In the genomic region with DNA sequence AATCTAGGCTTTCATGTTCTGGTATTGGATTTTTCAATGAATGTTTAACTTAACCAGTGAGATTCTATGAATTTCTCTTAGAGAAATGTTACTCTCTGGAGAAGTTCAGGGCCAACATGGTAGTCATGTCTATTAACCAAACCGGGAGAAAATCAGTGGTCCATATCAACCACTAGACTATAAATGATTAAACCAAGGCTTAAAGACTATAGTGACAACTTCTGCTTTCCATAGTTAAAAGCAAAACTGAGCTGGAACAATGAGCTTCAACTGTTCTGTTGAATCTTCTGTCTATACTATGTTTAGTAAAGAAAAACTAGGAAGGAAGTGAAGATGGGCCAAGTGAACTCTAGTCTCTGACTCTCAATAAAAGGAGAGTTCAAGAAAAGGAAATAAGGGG, we compare ENCODE assay signal across 27 mouse cellular contexts. TPM values are rescaled to one million over a fixed set of nuclear protein-coding genes. Genes with fewer than 3 reads are reported as not detected.
A peak's percentile ranks its signal among the peaks of the same experiment; 100 is the strongest.
DNase-seq lines count a peak whose midpoint lies in the region; ATAC-seq and TF ChIP-seq lines count a peak whose summit lies in the region.
"Had no signal": no experiment of that assay in that cellular context is flagged by ENCODE, and none has a peak within 500 bp of the region (broad histone marks: within the 10 kb centered on the region; RNA-seq: fewer than 3 reads in every experiment).

No protein-coding gene starts in this region.

- H3K79me2 ChIP-seq in CH12.LX (replicated peaks; ENCODE audit: control insufficient read depth, extremely low read depth, insufficient read depth, poor library complexity, severe bottlenecking): no peaks in the 10 kb centered on the region
- no peaks in the 10 kb centered on the region for H3K79me2 ChIP-seq in MEL (ENCODE audit: control insufficient read depth, insufficient read depth, low read length, poor library complexity)

- no peak for TF ChIP-seq CTCF in CH12.LX (conservative IDR thresholded peaks at IDR 0.05 in 1 of 2, IDR thresholded peaks at IDR 0.05 in 1 of 2; ENCODE audit: low read depth in 2 of 2, low read length in 2 of 2)
- TF ChIP-seq CTCF in MEL (IDR thresholded peaks at IDR 0.05 in 2 of 3, conservative IDR thresholded peaks at IDR 0.05 in 1 of 3; ENCODE audit: control insufficient read depth in 1 of 3, insufficient read depth in 1 of 3, low read depth in 2 of 3, low read length in 3 of 3, poor library complexity in 1 of 3, severe bottlenecking in 1 of 3): no peak

- H3K27me3 ChIP-seq in kidney, embryonic 15.5 days: no peaks in the 10 kb centered on the region
- no peaks in the 10 kb centered on the region for H3K27me3 ChIP-seq in kidney, embryonic 14.5 days (ENCODE audit: control insufficient read depth, insufficient read depth, low read length)
- H3K27me3 ChIP-seq in CH12.LX (replicated peaks) (no peaks in the 10 kb centered on the region), MEL (ENCODE audit: control insufficient read depth in 1 of 2, insufficient read depth in 2 of 2, low read length in 2 of 2) (no peaks in the 10 kb centered on the region)
- H3K27me3 ChIP-seq: embryonic facial prominence, embryonic 15.5 days; forebrain, embryonic 12.5 days; heart, embryonic 13.5 days; lung, embryonic 15.5 days; midbrain, embryonic 13.5 days; neural tube, embryonic 13.5 days; stomach, embryonic 15.5 days had no signal

- 64% methylated on average over 1 of the region's 1 CpGs for WGBS in kidney, embryonic 15.5 days
- 64% methylated on average over 1 of the region's 1 CpGs for WGBS in kidney, embryonic 14.5 days

- ATAC-seq in kidney, embryonic 15.5 days (replicated peaks; ENCODE audit: low FRiP score): peak; percentile 90
- no peak; the same call in 1 of the 2 replicates for ATAC-seq in kidney, embryonic 14.5 days (ENCODE audit: low FRiP score, low TSS enrichment)
- ATAC-seq in hematopoietic stem cell, adult 5-6 weeks (replicated peaks in 1 of 2; ENCODE audit: insufficient read depth in 1 of 2, low FRiP score in 2 of 2, low TSS enrichment in 1 of 2, low read depth in 1 of 2, poor library complexity in 2 of 2, severe bottlenecking in 2 of 2): peak; percentile 10 to 53; a peak in 2 of 4 replicates
- ATAC-seq: hindbrain, embryonic 16.5 days; midbrain, embryonic 13.5 days had no signal

- H3K4me3 ChIP-seq in kidney, embryonic 15.5 days (replicated peaks): no peak overlapping the region
- no peak overlapping the region for H3K4me3 ChIP-seq in kidney, embryonic 14.5 days (ENCODE audit: low read length)
- H3K4me3 ChIP-seq in CH12.LX (replicated peaks in 1 of 3; ENCODE audit: low read depth in 2 of 3, low read length in 2 of 3, poor library complexity in 1 of 3): no peak overlapping the region
- no peak overlapping the region for H3K4me3 ChIP-seq in MEL (ENCODE audit: control insufficient read depth in 1 of 2, insufficient read depth in 1 of 2, low read depth in 2 of 2, low read length in 2 of 2)
- H3K4me3 ChIP-seq: embryonic facial prominence, embryonic 10.5 days; embryonic facial prominence, embryonic 15.5 days; forebrain, embryonic 12.5 days; heart, adult 2 months; heart, embryonic 13.5 days; lung, embryonic 15.5 days; midbrain, embryonic 13.5 days; neural tube, embryonic 13.5 days; stomach, embryonic 15.5 days had no signal

- TF ChIP-seq EP300 in CH12.LX (IDR thresholded peaks at IDR 0.05; ENCODE audit: low read length) (peak; percentile 24; the same call in 1 of the 2 replicates), MEL (IDR thresholded peaks at IDR 0.05; ENCODE audit: low read depth in 1 of 2, low read length in 2 of 2) (no peak)

- TF ChIP-seq RAD21 in CH12.LX (IDR thresholded peaks at IDR 0.05; ENCODE audit: low read depth, low read length) (no peak), MEL (IDR thresholded peaks at IDR 0.05; ENCODE audit: low read depth, low read length) (no peak)

- dilution Hi-C loops in CH12.LX (cut with MboI; ENCODE audit: extremely low pct_ligation_motif_present, extremely low pct_unique_long_range_greater_than_20kb, low sequenced_read_pairs): no loop called here

- H3K36me3 ChIP-seq in kidney, embryonic 15.5 days: peaks cover 69% of the 10 kb centered on the region
- H3K36me3 ChIP-seq in kidney, embryonic 14.5 days (ENCODE audit: control insufficient read depth, insufficient read depth, low read length): peaks cover 38% of the 10 kb centered on the region
- H3K36me3 ChIP-seq in CH12.LX (replicated peaks in 1 of 2; ENCODE audit: control insufficient read depth in 1 of 2, insufficient read depth in 1 of 2, low read length in 1 of 2) (peaks cover 17 to 48% of the 10 kb centered on the region in 2 experiments), MEL (ENCODE audit: control insufficient read depth in 1 of 2, insufficient read depth in 2 of 2, low read length in 2 of 2) (peaks cover 16 to 42% of the 10 kb centered on the region in 2 experiments)

- H3K9me3 ChIP-seq in kidney, embryonic 15.5 days (replicated peaks): no peaks in the 10 kb centered on the region
- H3K9me3 ChIP-seq in kidney, embryonic 14.5 days (ENCODE audit: control insufficient read depth, low read length): no peaks in the 10 kb centered on the region
- H3K9me3 ChIP-seq in CH12.LX (replicated peaks; ENCODE audit: low read length): no peaks in the 10 kb centered on the region
- no peaks in the 10 kb centered on the region for H3K9me3 ChIP-seq in MEL (replicated peaks; ENCODE audit: insufficient read depth, low read length)
- H3K9me3 ChIP-seq: embryonic facial prominence, embryonic 10.5 days; embryonic facial prominence, embryonic 15.5 days; forebrain, embryonic 12.5 days; heart, embryonic 13.5 days; lung, embryonic 15.5 days; midbrain, embryonic 13.5 days; neural tube, embryonic 13.5 days; stomach, embryonic 15.5 days had no signal

- peak; percentile 18 for DNase-seq in CH12.LX (ENCODE audit: extremely low read depth)
- peak; percentile 31 for DNase-seq in MEL (ENCODE audit: low read depth, low spot score)
- DNase-seq in adrenal gland, postnatal 4 days (ENCODE audit: low spot score in 2 of 2): no peak
- DNase-seq in right cerebral cortex, adult 2 months (ENCODE audit: low spot score in 2 of 2): no peak
- no peak for DNase-seq in urinary bladder, postnatal 10 days (ENCODE audit: low spot score)
- DNase-seq: adrenal gland, postnatal 10 days; B cell, adult 2 months; cerebellum, adult 11-12 months; cerebellum, postnatal 10 days; gastrocnemius, postnatal 25 days; heart, adult 2 months; heart, postnatal 10 days; liver; right cerebral cortex, postnatal 14 days had no signal

- no peak for TF ChIP-seq POLR2A in CH12.LX (IDR thresholded peaks at IDR 0.05; ENCODE audit: low read depth, low read length)
- no peak for TF ChIP-seq POLR2A in MEL (IDR thresholded peaks at IDR 0.05; ENCODE audit: control insufficient read depth in 1 of 2, insufficient read depth in 1 of 2, low read depth in 1 of 2, low read length in 2 of 2, poor library complexity in 1 of 2)

- in situ Hi-C loops in CH12.LX (cut with MboI; ENCODE audit: low pct_ligation_motif_present, low pct_unique_long_range_greater_than_20kb, low sequenced_read_pairs): no loop called here

- no peak overlapping the region for H3K4me2 ChIP-seq in kidney, embryonic 15.5 days
- H3K4me2 ChIP-seq in kidney, embryonic 14.5 days (replicated peaks; ENCODE audit: low read depth, low read length): no peak overlapping the region
- no peak overlapping the region for H3K4me2 ChIP-seq in CH12.LX (ENCODE audit: insufficient read depth, low read depth, poor library complexity, severe bottlenecking)
- H3K4me2 ChIP-seq: embryonic facial prominence, embryonic 15.5 days; forebrain, embryonic 12.5 days; heart, embryonic 13.5 days; lung, embryonic 15.5 days; midbrain, embryonic 13.5 days; neural tube, embryonic 13.5 days; stomach, embryonic 15.5 days had no signal

- no peak overlapping the region for H3K9ac ChIP-seq in kidney, embryonic 15.5 days
- no peak overlapping the region for H3K9ac ChIP-seq in kidney, embryonic 14.5 days (ENCODE audit: low read depth, low read length)
- H3K9ac ChIP-seq in CH12.LX (ENCODE audit: insufficient read depth, low read depth): no peak overlapping the region
- no peak overlapping the region for H3K9ac ChIP-seq in MEL (ENCODE audit: control insufficient read depth, low read depth, low read length, poor library complexity, severe bottlenecking)
- H3K9ac ChIP-seq: embryonic facial prominence, embryonic 15.5 days; forebrain, embryonic 12.5 days; heart, embryonic 13.5 days; lung, embryonic 15.5 days; midbrain, embryonic 13.5 days; neural tube, embryonic 13.5 days; stomach, embryonic 15.5 days had no signal

- H3K4me1 ChIP-seq in kidney, embryonic 15.5 days: no peaks in the 10 kb centered on the region
- no peaks in the 10 kb centered on the region for H3K4me1 ChIP-seq in kidney, embryonic 14.5 days (ENCODE audit: control insufficient read depth, insufficient read depth, low read length)
- H3K4me1 ChIP-seq in CH12.LX (ENCODE audit: control insufficient read depth in 1 of 2, insufficient read depth in 2 of 2) (peaks cover 4 to 40% of the 10 kb centered on the region in 2 experiments; a peak in 3 of 4 replicates), MEL (ENCODE audit: control insufficient read depth in 1 of 2, insufficient read depth in 2 of 2, low read length in 2 of 2) (no peaks in the 10 kb centered on the region)
- H3K4me1 ChIP-seq: embryonic facial prominence, embryonic 10.5 days; embryonic facial prominence, embryonic 15.5 days; forebrain, embryonic 12.5 days; heart, embryonic 13.5 days; lung, embryonic 15.5 days; midbrain, embryonic 13.5 days; neural tube, embryonic 13.5 days; stomach, embryonic 15.5 days had no signal

- peak overlapping the region; percentile 46 for H3K27ac ChIP-seq in kidney, embryonic 15.5 days
- no peak overlapping the region for H3K27ac ChIP-seq in kidney, embryonic 14.5 days (ENCODE audit: low read depth, low read length)
- H3K27ac ChIP-seq in CH12.LX (ENCODE audit: insufficient read depth, low read depth): no peak overlapping the region
- H3K27ac ChIP-seq in MEL (ENCODE audit: control insufficient read depth, low read depth, low read length): no peak overlapping the region
- H3K27ac ChIP-seq: embryonic facial prominence, embryonic 10.5 days; embryonic facial prominence, embryonic 15.5 days; forebrain, embryonic 12.5 days; heart, adult 2 months; heart, embryonic 13.5 days; lung, embryonic 15.5 days; midbrain, embryonic 13.5 days; neural tube, embryonic 13.5 days; stomach, embryonic 15.5 days had no signal

TF ChIP-seq in CH12.LX, 34 proteins besides CTCF, POLR2A, EP300 and RAD21 (continues in another document):
- TF ChIP-seq SIN3A (IDR thresholded peaks at IDR 0.05; ENCODE audit: low read length): no peak

TF ChIP-seq in MEL, 35 proteins besides CTCF, POLR2A, EP300 and RAD21 (continues in another document):
- TF ChIP-seq MAX (IDR thresholded peaks at IDR 0.05; ENCODE audit: low read length): no peak

RNA-seq across cellular contexts. Expression of gene Tnfrsf11a, which starts 34.1 kb away (rescaled TPM):
- 1.4 and 1.5 TPM in 2 replicates for polyA plus RNA-seq in kidney, embryonic 15.5 days (2015; fragmentation: Nextera tagmentation; extraction: Ambion mirVana)
- polyA plus RNA-seq in kidney, embryonic 14.5 days (2014; fragmentation: Nextera tagmentation; extraction: Ambion mirVana): 0.88 and 1.4 TPM in 2 replicates
- 1.4 and 2.5 TPM in 2 replicates for total RNA-seq in CH12.LX (2012; rRNA removed)
- 0.09 and 0.28 TPM in 2 replicates for total RNA-seq in CH12.LX (2014; rRNA removed)
- 0.20 and 0.55 TPM in 2 replicates for polyA plus RNA-seq in CH12.LX (2012; ENCODE audit: insufficient read length, low read depth)
- not detected in 2 replicates for total RNA-seq in MEL (2012; rRNA removed)
- not detected for polyA plus RNA-seq in MEL (2012; ENCODE audit: insufficient read depth in 1 of 2, insufficient read length in 2 of 2, low read depth in 1 of 2, low replicate concordance in 2 of 2, missing spikeins in 1 of 2)
- total RNA-seq in hematopoietic stem cell, adult 5-6 weeks (2017): 0.81 and 1.2 TPM in 2 replicates
- 1 to 10 TPM; 3.1 to 3.9 TPM for total RNA-seq in adrenal gland, postnatal 4 days (2021)
- total RNA-seq: megakaryocyte-erythroid progenitor cell, adult 5-6 weeks had no signal

Comparison
In these comparisons a context has a peak if more than half of its experiments do, and no peak if none do; other contexts are left out.
1. DNase-seq: peak in CH12.LX (single experiment) and MEL (single experiment); none in adrenal gland, postnatal 4 days (0 of 2), right cerebral cortex, adult 2 months (0 of 2) and urinary bladder, postnatal 10 days (single experiment).